Mouse (Mus musculus) G1E (cell line): ENCODE results near the gene Ovol3. TPM values are rescaled to one million over a fixed set of nuclear protein-coding genes. Genes with fewer than 3 reads are reported as not detected.
"Not testable (repeated sequence)": the region's sequence is repeated elsewhere in the genome, so short reads cannot be mapped to it uniquely, and the experiment has no call there.

Source experiments
- ATAC-seq: 2 replicates; pipeline ENCODE4 v1.8.0; 2016; ENCODE audit warnings: mild to moderate bottlenecking; ENCODE audit not compliant: insufficient number of reproducible peaks, poor library complexity, low FRiP score, severe bottlenecking; ENCODE audit errors: extremely low read depth
- DNase-seq: peaks from one replicate; pipeline ENCODE4 v3.0.0; 2012; ENCODE audit warnings: low spot score
- H3K27me3 ChIP-seq: 2 replicates; pipeline ENCODE4 v1.6.1; 2012; ENCODE audit warnings: mild to moderate bottlenecking, low read length, inconsistent platforms; ENCODE audit not compliant: insufficient read depth
- H3K36me3 ChIP-seq: replicated peaks from 2 replicates; pipeline ENCODE3; 2012; ENCODE audit warnings: mild to moderate bottlenecking, inconsistent platforms
- H3K4me1 ChIP-seq: 2 replicates; pipeline ENCODE4 v1.6.1; 2012; ENCODE audit warnings: low read depth, low read length, inconsistent platforms, mixed read lengths; ENCODE audit not compliant: insufficient read depth
- H3K4me3 ChIP-seq: 2 replicates; pipeline ENCODE4 v1.5.1; 2012; ENCODE audit warnings: low read depth, mild to moderate bottlenecking, inconsistent platforms, low read length, moderate library complexity, mixed read lengths
- H3K9me3 ChIP-seq: replicated peaks from 2 replicates; pipeline ENCODE4 v1.6.1; 2012; ENCODE audit warnings: inconsistent platforms
- CTCF ChIP-seq: IDR thresholded peaks from 2 replicates; pipeline ENCODE4 v1.5.1; 2012; ENCODE audit warnings: low read depth, low read length, inconsistent platforms, mixed read lengths
- GATA1 ChIP-seq: IDR thresholded peaks from 2 replicates; pipeline ENCODE4 v1.6.1; 2012; ENCODE audit warnings: borderline replicate concordance, low read length, inconsistent platforms, mixed read lengths
- GATA2 ChIP-seq: IDR thresholded peaks from 2 replicates; pipeline ENCODE4 v1.6.1; 2012; ENCODE audit warnings: low read depth, low read length, inconsistent platforms, borderline replicate concordance
- POLR2AphosphoS5 ChIP-seq: IDR thresholded peaks from 2 replicates; pipeline ENCODE4 v1.6.1; 2012; ENCODE audit warnings: low read depth, low read length, inconsistent platforms; ENCODE audit not compliant: insufficient replicate concordance
- TAL1 ChIP-seq: conservative IDR thresholded peaks from 2 replicates; pipeline ENCODE4 v1.6.1; 2012; ENCODE audit warnings: low read depth, low read length, inconsistent platforms, mixed read lengths
- polyA plus RNA-seq: library from polyadenylated mRNA; stranded (reverse); fragments of >175 nt; gene quantifications from 2 replicates; pipeline ENCODE4 v1.2.3, GENCODE M21; 2012
- total RNA-seq, 2 experiments: library from RNA; stranded (forward) in 1 of 2; stranded (reverse) in 1 of 2; fragments of 200-1000 nt in 1 of 2; fragments of >200 nt in 1 of 2; fragmentation: Nextera tagmentation in 1 of 2; gene quantifications; 2 replicates each; pipeline ENCODE4 v1.2.3; 2014 to 2017

Ovol3 gene
- total and polyA plus RNA-seq, 3 experiments: not detected

GRCm38 (mm10) chr7:30251956-30252954 lies 16.7 kb upstream of the Ovol3 start:
- 0 out of 2 replicates have a peak, but pooled peaks cover 3% of the 10 kb centered on the region for H3K4me1 ChIP-seq
- no peak for ATAC-seq
- H3K27me3 ChIP-seq: no peaks in the 10 kb centered on the region
- H3K4me3 ChIP-seq: no peak overlapping the region
- no peak for TF ChIP-seq CTCF
- no peak for TF ChIP-seq POLR2AphosphoS5
- TF ChIP-seq GATA2: no peak
- no peak for TF ChIP-seq GATA1
- no peak for TF ChIP-seq TAL1
- no peak for DNase-seq
- peaks cover 98% of the 10 kb centered on the region for H3K36me3 ChIP-seq
- H3K9me3 ChIP-seq: no peaks in the 10 kb centered on the region

GRCm38 (mm10) chr7:30237374-30237773 lies 1.8 kb upstream of the Ovol3 start:
- Histone ChIP-seq H3K36me3 (peaks cover 64% of the 10 kb centered on the region), H3K4me1 (peaks cover 22% of the 10 kb centered on the region)
- ATAC-seq, H3K9me3 ChIP-seq, H3K27me3 ChIP-seq, DNase-seq, H3K4me3 ChIP-seq: not testable (repeated sequence)

DNA sequence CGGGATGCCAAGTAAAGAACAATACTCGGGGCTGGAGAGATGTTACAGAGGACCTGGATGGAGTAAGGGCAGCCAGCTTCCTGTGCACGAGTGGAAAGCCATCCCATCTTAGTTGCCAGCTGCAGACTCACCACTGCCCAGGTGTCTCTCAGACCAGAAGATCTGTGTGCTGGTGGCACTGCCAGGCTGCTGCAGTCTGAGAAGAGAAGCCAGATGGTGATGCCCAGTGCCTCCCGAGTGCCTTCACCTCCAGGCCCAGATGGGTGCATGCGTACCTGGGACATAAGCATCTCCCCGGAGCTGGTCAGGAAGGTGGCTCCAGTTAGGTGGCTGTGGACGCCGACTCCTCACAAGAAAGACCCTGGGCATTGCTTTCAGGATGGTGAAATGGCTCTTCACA lies 434 bp downstream of the Ovol3 start:
- no peaks in the 10 kb centered on the region for H3K27me3 ChIP-seq
- no peak overlapping the region for H3K4me3 ChIP-seq
- TF ChIP-seq TAL1: no peak
- no peak for TF ChIP-seq GATA1
- TF ChIP-seq POLR2AphosphoS5: no peak
- TF ChIP-seq CTCF: no peak
- TF ChIP-seq GATA2: no peak
- peaks cover 45% of the 10 kb centered on the region for H3K36me3 ChIP-seq
- ATAC-seq (no peak), DNase-seq (no peak)
- no peaks in the 10 kb centered on the region for H3K9me3 ChIP-seq
- H3K4me1 ChIP-seq: peaks cover 36% of the 10 kb centered on the region

- Histone ChIP-seq H3K4me1 (peaks cover 36% of the 10 kb centered on the region), H3K27me3 (no peaks in the 10 kb centered on the region), H3K4me3 (no peak overlapping the region), H3K9me3 (no peaks in the 10 kb centered on the region), H3K36me3 (peaks cover 43% of the 10 kb centered on the region)
- DNase-seq (no peak), ATAC-seq (no peak)
- TF ChIP-seq POLR2AphosphoS5 (no peak), CTCF (no peak), TAL1 (no peak), GATA1 (no peak), GATA2 (no peak)
Measured at GRCm38 (mm10) chr7:30234276-30234858, 1.2 kb downstream of the Ovol3 start.

DNA sequence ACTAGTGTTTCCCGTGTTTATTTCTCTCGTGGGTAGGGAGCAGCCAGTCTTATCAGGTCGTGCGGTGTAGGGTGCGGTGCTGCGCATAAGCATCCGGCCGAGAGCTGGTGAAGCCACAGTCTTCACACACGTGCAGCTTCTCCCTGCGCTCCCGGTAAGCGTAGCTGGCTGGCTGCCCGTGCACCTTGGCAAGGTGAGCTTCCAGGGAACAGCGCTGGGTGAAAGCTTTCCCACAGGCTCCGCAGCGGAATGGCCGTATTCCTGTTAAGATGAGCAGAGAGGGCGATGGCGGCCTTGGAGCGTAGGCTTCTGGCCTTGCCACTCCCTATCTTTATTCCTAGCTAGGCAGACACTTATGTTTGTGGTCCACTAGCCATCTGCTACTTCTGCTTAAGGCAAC lies 2.1 kb downstream of the Ovol3 start:
- DNase-seq: no peak
- Histone ChIP-seq H3K4me1 (peaks cover 34% of the 10 kb centered on the region), H3K36me3 (peaks cover 47% of the 10 kb centered on the region), H3K27me3 (no peaks in the 10 kb centered on the region), H3K4me3 (peak overlapping the region; percentile 98; the same call in 1 of the 2 replicates), H3K9me3 (no peaks in the 10 kb centered on the region)
- TF ChIP-seq GATA1: no peak
- TF ChIP-seq TAL1: no peak
- TF ChIP-seq CTCF: no peak
- TF ChIP-seq GATA2: no peak
- no peak for TF ChIP-seq POLR2AphosphoS5
- ATAC-seq: no peak

DNA sequence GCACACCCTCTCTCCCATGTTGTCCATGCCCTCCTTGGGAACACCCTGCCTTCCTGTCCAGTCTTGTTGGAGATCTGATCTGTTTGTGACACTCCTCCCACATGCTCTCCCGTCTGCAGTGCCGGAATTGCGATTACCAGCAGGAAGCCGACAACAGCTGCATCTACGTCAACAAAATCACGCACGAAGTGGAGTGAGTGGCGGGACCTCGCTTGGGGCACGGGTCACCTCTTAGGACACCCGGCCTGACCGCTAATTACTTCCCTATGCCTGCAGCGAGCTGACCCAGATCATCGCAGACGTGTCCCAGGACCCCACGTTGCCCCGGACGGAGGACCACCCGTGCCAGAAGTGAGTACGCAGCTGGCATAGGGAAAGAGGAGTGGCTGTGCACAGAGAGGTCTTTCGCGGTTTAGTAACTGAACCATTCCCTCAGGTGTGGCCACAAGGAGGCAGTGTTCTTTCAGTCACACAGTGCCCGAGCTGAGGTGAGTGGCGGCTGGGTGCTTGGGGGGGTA lies 2.8 kb downstream of the Ovol3 start:
- peak overlapping the region; percentile 98 for H3K4me3 ChIP-seq
- peaks cover 54% of the 10 kb centered on the region for H3K36me3 ChIP-seq
- H3K27me3 ChIP-seq: no peaks in the 10 kb centered on the region
- no peak for TF ChIP-seq GATA1
- TF ChIP-seq CTCF: no peak
- TF ChIP-seq TAL1: no peak
- no peak for TF ChIP-seq POLR2AphosphoS5
- TF ChIP-seq GATA2: no peak
- no peak for ATAC-seq
- H3K4me1 ChIP-seq: peaks cover 28% of the 10 kb centered on the region
- peak; percentile 45 for DNase-seq
- no peaks in the 10 kb centered on the region for H3K9me3 ChIP-seq
